Comparison of ENCODE assay signal across 9 mouse cellular contexts in the genomic region with DNA sequence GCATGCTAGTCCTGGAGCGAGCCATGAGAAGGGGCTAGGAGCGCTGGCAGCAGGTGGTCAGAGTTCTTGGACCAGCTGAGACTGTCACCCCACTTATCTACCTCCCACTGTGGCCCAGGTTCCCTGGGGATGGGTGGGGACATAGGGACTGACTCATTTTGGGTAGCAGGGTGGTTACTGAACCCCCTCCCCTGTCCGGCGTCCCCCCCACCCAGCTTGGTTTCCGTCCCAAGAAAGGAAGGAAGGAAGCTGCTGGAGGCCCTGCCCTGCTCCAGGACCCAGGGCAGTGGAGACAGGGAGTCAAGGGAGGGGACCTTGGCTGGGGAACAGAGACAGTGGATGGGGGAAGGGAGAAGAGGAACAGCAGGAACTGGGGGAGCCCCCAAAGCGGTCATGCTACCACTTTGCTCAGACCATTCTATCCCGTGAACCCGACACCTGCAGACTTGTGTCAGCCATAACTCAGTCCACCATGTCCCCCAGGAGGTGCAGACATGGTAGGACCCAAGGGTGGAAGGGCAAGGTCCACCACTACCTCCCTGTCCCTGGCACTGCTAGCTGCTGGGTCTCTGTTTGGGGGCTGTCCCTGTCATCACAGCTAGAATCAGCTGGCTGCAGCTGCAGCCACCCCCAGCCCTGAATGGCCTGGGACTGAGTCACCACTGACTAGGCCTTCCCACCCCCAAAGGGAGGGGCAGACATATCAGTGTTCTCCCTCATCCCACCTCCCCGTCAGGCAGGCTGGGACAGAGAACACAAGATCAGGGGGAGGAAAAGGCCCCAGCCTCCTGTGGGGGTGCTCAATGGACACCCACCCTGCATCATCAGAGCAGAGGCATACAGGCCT. TPM values are rescaled to one million over a fixed set of nuclear protein-coding genes. Genes with fewer than 3 reads are reported as not detected.
DNase-seq lines count a peak whose midpoint lies in the region; ATAC-seq and TF ChIP-seq lines count a peak whose summit lies in the region.
"Had no signal": no experiment of that assay in that cellular context is flagged by ENCODE, and none has a peak within 500 bp of the region (broad histone marks: within the 10 kb centered on the region; RNA-seq: fewer than 3 reads in every experiment).

No protein-coding gene starts in this region.

- peaks cover 3% of the 10 kb centered on the region for H3K4me1 ChIP-seq in forebrain, embryonic 14.5 days (ENCODE audit: control insufficient read depth, insufficient read depth, low read length)
- H3K4me1 ChIP-seq in forebrain, embryonic 11.5 days (replicated peaks; ENCODE audit: control insufficient read depth, insufficient read depth, low read length), result peaks cover 8% of the 10 kb centered on the region
- H3K4me1 ChIP-seq in embryonic fibroblast, embryonic 13.5 days (ENCODE audit: control insufficient read depth, insufficient read depth, low read length), result peaks cover 22% of the 10 kb centered on the region
- H3K4me1 ChIP-seq in lung, adult 2 months (ENCODE audit: control insufficient read depth, insufficient read depth, low read length), result peaks cover 24% of the 10 kb centered on the region

- no peaks in the 10 kb centered on the region for H3K36me3 ChIP-seq in forebrain, embryonic 14.5 days (ENCODE audit: control insufficient read depth, insufficient read depth, low read length)
- H3K36me3 ChIP-seq in forebrain, embryonic 11.5 days (ENCODE audit: control insufficient read depth, insufficient read depth, low read length), result no peaks in the 10 kb centered on the region

- 89% methylated on average over 9 of the region's 9 CpGs for WGBS in forebrain, embryonic 14.5 days
- 82% methylated on average over 9 of the region's 9 CpGs for WGBS in forebrain, embryonic 11.5 days
- WGBS in lung, adult 2 months, result 37% methylated on average over 9 of the region's 9 CpGs

- H3K9me3 ChIP-seq in forebrain, embryonic 14.5 days (replicated peaks; ENCODE audit: control insufficient read depth, low read length), result no peaks in the 10 kb centered on the region
- no peaks in the 10 kb centered on the region for H3K9me3 ChIP-seq in forebrain, embryonic 11.5 days (ENCODE audit: control insufficient read depth, low read length)

- no peak overlapping the region for H3K4me3 ChIP-seq in forebrain, embryonic 14.5 days (ENCODE audit: low read depth, low read length)
- no peak overlapping the region for H3K4me3 ChIP-seq in forebrain, embryonic 11.5 days (ENCODE audit: low read depth, low read length)
- no peak overlapping the region for H3K4me3 ChIP-seq in embryonic fibroblast, embryonic 13.5 days (ENCODE audit: insufficient read depth, low read length)
- H3K4me3 ChIP-seq in lung, adult 2 months (replicated peaks; ENCODE audit: extremely low read depth, low read depth, low read length), result peak overlapping the region; percentile 63

- TF ChIP-seq CTCF in embryonic fibroblast, embryonic 13.5 days (IDR thresholded peaks at IDR 0.05; ENCODE audit: borderline replicate concordance, insufficient read depth, low read length), result no peak
- TF ChIP-seq CTCF in lung, adult 2 months (IDR thresholded peaks at IDR 0.05; ENCODE audit: insufficient read depth, low read length), result no peak

- H3K27me3 ChIP-seq in forebrain, embryonic 14.5 days (replicated peaks; ENCODE audit: control insufficient read depth, insufficient read depth, low read length), result no peaks in the 10 kb centered on the region
- no peaks in the 10 kb centered on the region; the same call in 1 of the 2 replicates for H3K27me3 ChIP-seq in forebrain, embryonic 11.5 days (ENCODE audit: control insufficient read depth, insufficient read depth, low read length)

- no peak for DNase-seq in forebrain, embryonic 14.5 days (ENCODE audit: low spot score)
- no peak for DNase-seq in forebrain, embryonic 11.5 days (ENCODE audit: low spot score)
- peak; percentile 60 for DNase-seq in kidney, adult 11 months
- DNase-seq in lung, adult 2 months, result peak; percentile 45
- DNase-seq in retina, postnatal 1 day, result no peak
- DNase-seq in thymus, postnatal 25 days, result no peak
- no peak for DNase-seq in frontal cortex, postnatal 14 days (ENCODE audit: low spot score in 2 of 2)

- H3K27ac ChIP-seq in forebrain, embryonic 14.5 days (ENCODE audit: low read depth, low read length), result peak overlapping the region; percentile 14; the same call in 1 of the 2 replicates
- no peak overlapping the region for H3K27ac ChIP-seq in forebrain, embryonic 11.5 days (ENCODE audit: low read depth, low read length)
- H3K27ac ChIP-seq in embryonic fibroblast, embryonic 13.5 days (ENCODE audit: insufficient read depth, low read length), result peak overlapping the region; percentile 55

- H3K9ac ChIP-seq in forebrain, embryonic 14.5 days (ENCODE audit: low read length), result no peak overlapping the region
- H3K9ac ChIP-seq in forebrain, embryonic 11.5 days (ENCODE audit: low read length), result no peak overlapping the region; the same call in 1 of the 2 replicates

- no peak for ATAC-seq in forebrain, embryonic 14.5 days
- no peak for ATAC-seq in forebrain, embryonic 11.5 days (replicated peaks; ENCODE audit: low FRiP score)

- H3K4me2 ChIP-seq in forebrain, embryonic 14.5 days (ENCODE audit: low read length), result no peak overlapping the region
- H3K4me2 ChIP-seq in forebrain, embryonic 11.5 days (ENCODE audit: low read depth, low read length, severe bottlenecking), result no peak overlapping the region

- TF ChIP-seq POLR2A in embryonic fibroblast, embryonic 13.5 days (IDR thresholded peaks at IDR 0.05; ENCODE audit: low read depth, low read length), result 0 out of 2 replicates have a peak, but pooled peaks have one; percentile 33
- TF ChIP-seq POLR2A in lung, adult 2 months (IDR thresholded peaks at IDR 0.05; ENCODE audit: borderline replicate concordance, extremely low read depth, low read depth, low read length), result peak; percentile 77; the same call in 1 of the 2 replicates

RNA-seq across cellular contexts. Expression of gene Slc9a3r2, which starts 5.0 kb away (rescaled TPM):
- polyA plus RNA-seq in forebrain, embryonic 14.5 days (2014; fragmentation: Nextera tagmentation; extraction: Ambion mirVana), result 22.4 and 31.3 TPM in 2 replicates
- 26.8 and 32.3 TPM in 2 replicates for polyA plus RNA-seq in forebrain, embryonic 11.5 days (2014; fragmentation: Nextera tagmentation; extraction: Ambion mirVana)
- polyA plus RNA-seq in embryonic fibroblast, embryonic 13.5 days (2011; ENCODE audit: insufficient read length, low read depth, missing spikeins), result 24.2 and 25.9 TPM in 2 replicates
- 507 and 712 TPM in 2 replicates for polyA plus RNA-seq in lung, adult 2 months (2012; rRNA removed)

RNA-seq across cellular contexts. Expression of gene Nthl1, which starts 12.6 kb away (rescaled TPM):
- polyA plus RNA-seq in forebrain, embryonic 14.5 days (2014; fragmentation: Nextera tagmentation; extraction: Ambion mirVana), result 10.0 and 12.3 TPM in 2 replicates
- 20.0 TPM in 2 replicates for polyA plus RNA-seq in forebrain, embryonic 11.5 days (2014; fragmentation: Nextera tagmentation; extraction: Ambion mirVana)
- polyA plus RNA-seq in embryonic fibroblast, embryonic 13.5 days (2011; ENCODE audit: insufficient read length, low read depth, missing spikeins), result 8.7 and 11.1 TPM in 2 replicates
- polyA plus RNA-seq in lung, adult 2 months (2012; rRNA removed), result 18.8 and 19.3 TPM in 2 replicates

RNA-seq across cellular contexts. Expression of gene Tsc2, which starts 12.7 kb away (rescaled TPM):
- polyA plus RNA-seq in forebrain, embryonic 14.5 days (2014; fragmentation: Nextera tagmentation; extraction: Ambion mirVana), result 59.8 and 66.4 TPM in 2 replicates
- polyA plus RNA-seq in forebrain, embryonic 11.5 days (2014; fragmentation: Nextera tagmentation; extraction: Ambion mirVana), result 77.6 and 87.4 TPM in 2 replicates
- 75.0 and 83.8 TPM in 2 replicates for polyA plus RNA-seq in embryonic fibroblast, embryonic 13.5 days (2011; ENCODE audit: insufficient read length, low read depth, missing spikeins)
- 220 and 230 TPM in 2 replicates for polyA plus RNA-seq in lung, adult 2 months (2012; rRNA removed)

RNA-seq across cellular contexts. Expression of gene Npw, which starts 13.2 kb away (rescaled TPM):
- polyA plus RNA-seq in forebrain, embryonic 14.5 days (2014; fragmentation: Nextera tagmentation; extraction: Ambion mirVana), result not detected in 2 replicates
- 0.32 TPM in 1 of 2 replicates, not detected in the other for polyA plus RNA-seq in forebrain, embryonic 11.5 days (2014; fragmentation: Nextera tagmentation; extraction: Ambion mirVana)
- not detected in 2 replicates for polyA plus RNA-seq in embryonic fibroblast, embryonic 13.5 days (2011; ENCODE audit: insufficient read length, low read depth, missing spikeins)
- polyA plus RNA-seq in lung, adult 2 months (2012; rRNA removed), result 77.9 and 131 TPM in 2 replicates
- polyA plus RNA-seq: gonadal fat pad, adult 2 months had no signal

RNA-seq across cellular contexts. Expression of gene Zfp598, which starts 24.4 kb away (rescaled TPM):
- polyA plus RNA-seq in forebrain, embryonic 14.5 days (2014; fragmentation: Nextera tagmentation; extraction: Ambion mirVana), result 14.9 and 19.7 TPM in 2 replicates
- 37.6 and 38.4 TPM in 2 replicates for polyA plus RNA-seq in forebrain, embryonic 11.5 days (2014; fragmentation: Nextera tagmentation; extraction: Ambion mirVana)
- 21.6 and 22.2 TPM in 2 replicates for polyA plus RNA-seq in embryonic fibroblast, embryonic 13.5 days (2011; ENCODE audit: insufficient read length, low read depth, missing spikeins)
- polyA plus RNA-seq in lung, adult 2 months (2012; rRNA removed), result 89.7 and 89.8 TPM in 2 replicates

Comparison
In these comparisons a context has a peak if more than half of its experiments do, and no peak if none do; other contexts are left out.
1. DNase-seq: peak in kidney, adult 11 months (single experiment) and lung, adult 2 months (single experiment); none in forebrain, embryonic 14.5 days (single experiment), forebrain, embryonic 11.5 days (single experiment), retina, postnatal 1 day (single experiment), thymus, postnatal 25 days (single experiment) and frontal cortex, postnatal 14 days (0 of 2).
2. RNA of gene Slc9a3r2, which starts 5.0 kb away (polyA plus RNA-seq): 507 to 712 TPM in lung, adult 2 months; 26.8 to 32.3 TPM in forebrain, embryonic 11.5 days, 24.2 to 25.9 TPM in embryonic fibroblast, embryonic 13.5 days and 22.4 to 31.3 TPM in forebrain, embryonic 14.5 days; every median in the first group is over 10 times any median in the second.